Mouse (Mus musculus) lung, embryonic 14.5 days (tissue): ENCODE data around the gene Cfap161. TPM values are rescaled to one million over a fixed set of nuclear protein-coding genes. Genes with fewer than 3 reads are reported as not detected.

ENCODE experiments used
- ATAC-seq: fragments of 200-750 bp; cut with Nextera tagmentation; 2 replicates; pipeline ENCODE4 v1.8.0; 2017; ENCODE audit warnings: mild to moderate bottlenecking, moderate TSS enrichment, moderate library complexity; ENCODE audit not compliant: insufficient read depth
- DNase-seq: peaks from one replicate; pipeline ENCODE4 v3.0.0-alpha.2; 2015
- H3K27ac ChIP-seq: fragments of 300-500 bp; sonication (generic); 2 replicates; pipeline ENCODE4 v1.5.1; 2014; ENCODE audit warnings: low read depth, mild to moderate bottlenecking, moderate library complexity
- H3K27me3 ChIP-seq: fragments of 300-500 bp; sonication (generic); 2 replicates; pipeline ENCODE4 v1.6.1; 2014; ENCODE audit warnings: low read length, control low read depth; ENCODE audit not compliant: insufficient read depth
- H3K36me3 ChIP-seq: fragments of 300-500 bp; sonication (generic); 2 replicates; pipeline ENCODE4 v1.6.1; 2014; ENCODE audit warnings: control low read depth; ENCODE audit not compliant: insufficient read depth
- H3K4me1 ChIP-seq: fragments of 300-500 bp; sonication (generic); 2 replicates; pipeline ENCODE4 v1.6.1; 2014; ENCODE audit warnings: antibody characterized with exemption, control low read depth; ENCODE audit not compliant: insufficient read depth
- H3K4me2 ChIP-seq: fragments of 300-500 bp; sonication (generic); 2 replicates; pipeline ENCODE4 v1.6.1; 2014; ENCODE audit warnings: mild to moderate bottlenecking
- H3K4me3 ChIP-seq: fragments of 300-500 bp; sonication (generic); 2 replicates; pipeline ENCODE4 v1.5.1; 2014; ENCODE audit warnings: low read depth, low read length
- H3K9ac ChIP-seq: fragments of 300-500 bp; sonication (generic); 2 replicates; pipeline ENCODE4 v1.6.1; 2014
- H3K9me3 ChIP-seq: fragments of 300-500 bp; sonication (generic); 2 replicates; pipeline ENCODE4 v1.6.1; 2016; ENCODE audit warnings: low read depth, low read length, control low read depth
- CTCF ChIP-seq: IDR thresholded peaks from 2 replicates; pipeline ENCODE4 v1.5.1; 2016; ENCODE audit warnings: antibody characterized with exemption, low read depth
- WGBS: fragments of 180-500 bp; shearing (Covaris S2); extraction: QIAGEN DNeasy Blood & Tissue Kit; methylation state at CpG from one replicate; pipeline ENCODE4 v1.1.7; 2014; 5-methylcytosine and 5-hydroxymethylcytosine counted together
- polyA plus RNA-seq: library from polyadenylated mRNA; unstranded; fragments of >200 nt; fragmentation: Nextera tagmentation; extraction: Ambion mirVana; gene quantifications from 2 replicates; pipeline ENCODE4 v1.2.1, GENCODE M21; 2014

Gene Cfap161
- polyA plus RNA-seq, 1 experiment from 2014 or later: 0.13 TPM

DNA sequence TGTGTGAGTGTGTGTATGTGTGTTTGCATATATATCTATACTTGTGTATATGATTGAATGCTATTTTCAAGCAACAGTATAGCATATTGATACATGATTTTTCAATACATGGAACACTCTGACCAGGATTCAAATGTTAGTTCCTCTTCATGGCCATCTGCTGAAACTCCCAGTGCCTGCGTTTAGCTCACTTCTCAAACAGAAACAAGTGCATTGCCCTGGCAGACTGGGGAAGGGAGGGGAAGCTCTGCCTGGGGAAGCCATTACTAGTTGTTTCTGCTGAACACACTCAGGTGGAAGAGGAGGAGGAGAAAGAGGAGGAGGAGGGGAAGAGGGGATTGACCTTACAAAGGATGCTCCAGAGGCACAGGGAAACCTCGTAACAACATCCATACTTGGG, 52.7 kb downstream of the Cfap161 start:
- Histone ChIP-seq H3K27me3 (no peaks in the 10 kb centered on the region), H3K27ac (no peak overlapping the region), H3K9ac (no peak overlapping the region), H3K36me3 (no peaks in the 10 kb centered on the region), H3K4me2 (no peak overlapping the region), H3K4me1 (peaks cover 28% of the 10 kb centered on the region), H3K9me3 (no peaks in the 10 kb centered on the region), H3K4me3 (no peak overlapping the region)
- no peak for ATAC-seq
- TF ChIP-seq CTCF: no peak
- no peak for DNase-seq
- 74% methylated on average over 2 of the region's 2 CpGs for WGBS

DNA sequence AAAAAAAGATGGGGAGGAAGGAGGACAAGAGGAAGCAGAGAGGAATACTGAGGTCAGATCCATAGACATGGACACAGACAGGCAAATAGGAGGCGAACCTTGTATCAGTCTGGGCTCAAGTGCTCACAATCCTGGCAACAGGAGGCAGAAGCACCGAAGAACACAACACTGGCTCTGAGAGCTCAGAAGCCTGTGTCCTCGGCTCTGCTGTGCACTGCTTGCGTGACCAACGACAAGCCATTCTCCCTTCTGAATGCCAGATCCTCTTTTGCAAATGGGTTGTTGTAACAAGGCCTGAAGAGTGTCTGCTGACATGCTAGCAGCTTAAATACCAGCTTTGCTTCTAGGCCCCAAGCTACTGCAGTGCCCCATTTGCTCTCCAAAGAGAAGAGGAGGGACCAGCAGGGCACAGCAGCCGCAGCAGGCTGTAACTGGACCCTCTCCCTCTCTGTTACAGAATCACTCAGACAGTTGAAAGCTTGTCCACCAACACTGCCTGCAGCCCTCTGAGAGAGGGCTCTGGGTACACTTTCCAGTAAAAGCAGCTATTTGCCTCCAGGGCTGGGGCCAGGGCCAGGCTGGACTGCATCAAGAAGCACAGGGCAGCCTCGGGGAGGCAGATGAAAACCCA, 54.9 kb downstream of the Cfap161 start:
- Histone ChIP-seq H3K9ac (no peak overlapping the region), H3K4me2 (no peak overlapping the region), H3K4me1 (peaks cover 20% of the 10 kb centered on the region), H3K9me3 (no peaks in the 10 kb centered on the region), H3K27ac (peak overlapping the region; percentile 33; the same call in 1 of the 2 replicates), H3K27me3 (no peaks in the 10 kb centered on the region), H3K4me3 (no peak overlapping the region), H3K36me3 (no peaks in the 10 kb centered on the region)
- TF ChIP-seq CTCF: no peak
- 35% methylated on average over 7 of the region's 7 CpGs for WGBS
- peak; percentile 58 for ATAC-seq
- peak; percentile 64 for DNase-seq

DNA sequence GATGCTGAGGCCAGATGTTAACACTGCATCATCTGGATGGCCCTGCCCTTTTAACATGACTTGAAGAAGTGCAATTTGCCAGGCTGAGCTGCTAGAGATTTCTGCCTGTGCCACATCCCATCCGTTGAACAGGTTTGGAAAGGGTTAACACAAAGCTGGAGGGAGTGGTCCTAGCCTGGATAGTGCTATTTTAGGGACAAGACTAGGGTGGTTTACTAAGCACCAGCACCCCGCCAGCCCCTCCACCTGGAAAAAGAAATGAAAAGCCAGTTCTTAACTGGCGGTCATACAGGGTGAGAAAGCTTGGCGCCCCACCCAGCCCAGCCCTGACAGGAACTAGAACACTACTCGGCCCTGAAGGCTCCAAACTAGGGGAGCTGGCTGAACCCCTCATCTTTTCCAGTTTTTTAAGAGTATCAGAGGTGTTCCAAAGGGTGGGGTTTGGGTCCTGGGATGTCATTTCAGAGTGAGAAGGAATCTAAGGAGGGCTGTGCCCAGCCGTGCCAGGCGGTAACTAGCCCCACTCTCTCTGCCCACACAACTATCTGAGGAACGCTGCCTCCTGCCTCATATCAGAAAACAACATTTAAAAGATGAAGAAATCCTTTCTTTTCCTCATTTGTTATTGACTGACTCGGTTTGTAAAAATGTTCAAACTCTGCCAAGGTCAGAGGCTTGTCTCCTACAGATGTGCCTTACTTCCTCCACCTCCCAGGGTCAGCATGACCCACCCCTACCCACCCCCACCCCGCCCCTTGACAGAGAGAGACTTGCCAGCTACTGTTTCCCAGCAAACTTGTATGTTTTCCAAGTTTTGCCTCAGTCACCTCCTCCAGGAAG, 55.8 kb downstream of the Cfap161 start:
- no peaks in the 10 kb centered on the region for H3K9me3 ChIP-seq
- 44% methylated on average over 10 of the region's 10 CpGs for WGBS
- DNase-seq (peak; percentile 49), ATAC-seq (peak; percentile 22; the same call in 1 of the 2 replicates)
- H3K4me3 ChIP-seq: no peak overlapping the region
- peak overlapping the region; percentile 49; the same call in 1 of the 2 replicates for H3K27ac ChIP-seq
- no peak for TF ChIP-seq CTCF
- no peaks in the 10 kb centered on the region for H3K27me3 ChIP-seq
- no peaks in the 10 kb centered on the region for H3K36me3 ChIP-seq
- H3K4me1 ChIP-seq: peaks cover 16% of the 10 kb centered on the region
- no peak overlapping the region for H3K4me2 ChIP-seq
- no peak overlapping the region for H3K9ac ChIP-seq

DNA sequence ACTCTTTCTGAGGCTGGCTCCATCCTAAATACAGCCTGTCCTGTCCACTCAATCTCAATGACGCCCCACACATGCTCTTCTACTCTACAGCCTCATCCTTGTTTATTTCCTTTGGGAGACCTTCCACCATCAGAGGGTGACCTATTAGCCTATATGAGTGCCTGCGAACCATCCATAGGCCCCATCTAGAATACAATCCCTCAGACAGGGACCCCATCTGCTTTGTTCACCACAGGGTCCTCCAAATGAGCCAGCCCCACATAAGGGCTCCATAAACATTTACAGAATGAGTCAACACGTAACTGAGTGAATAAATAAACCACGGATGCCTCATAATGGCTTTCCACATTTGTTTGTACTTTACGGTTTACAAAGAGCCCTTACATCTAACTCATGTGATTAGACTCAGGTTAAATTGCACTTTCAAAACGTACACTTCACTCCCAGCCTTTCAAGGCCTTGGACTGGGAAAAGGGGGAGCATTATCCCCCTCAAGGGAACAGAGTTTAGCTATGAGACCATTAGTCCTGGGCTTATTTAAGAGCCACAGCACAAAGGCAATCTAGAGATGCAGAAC, 56.7 kb downstream of the Cfap161 start:
- peaks cover 16% of the 10 kb centered on the region for H3K4me1 ChIP-seq

DNA sequence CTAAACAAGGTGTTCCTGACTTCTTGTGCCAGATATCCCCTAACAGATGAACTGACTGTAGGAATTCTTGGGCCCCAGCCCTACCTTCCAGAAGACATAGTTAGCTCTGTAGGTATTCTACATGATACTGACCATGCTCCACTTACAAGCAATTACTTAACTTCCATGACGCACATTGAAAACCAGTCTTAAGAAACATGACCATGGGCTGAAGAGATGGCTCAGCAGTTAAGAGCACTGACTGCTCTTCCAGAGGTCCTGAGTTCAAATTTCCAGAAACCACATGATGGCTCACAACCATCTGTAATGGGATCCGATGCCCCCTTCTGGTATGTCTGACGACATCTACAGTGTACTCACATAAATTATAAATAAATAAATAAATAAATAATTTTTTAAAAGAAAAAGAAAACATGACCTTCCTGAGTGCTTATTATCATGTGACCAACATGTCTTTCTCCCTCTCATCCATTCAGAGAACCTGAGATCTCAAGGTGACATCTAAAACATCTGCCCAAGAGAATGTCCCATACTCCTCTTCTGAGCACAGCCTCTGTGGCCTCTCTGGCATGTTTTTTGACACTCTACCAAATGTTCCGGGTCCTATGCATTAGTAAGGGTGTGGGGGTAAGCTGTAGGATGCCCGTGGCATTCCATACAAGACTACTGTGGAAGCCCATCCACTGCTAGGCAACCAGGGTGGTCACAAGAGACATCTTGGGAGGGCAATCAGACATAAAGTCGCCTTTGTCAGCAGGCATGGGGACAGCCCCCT, 58.2 kb downstream of the Cfap161 start:
- Histone ChIP-seq H3K27ac (no peak overlapping the region), H3K4me1 (peaks cover 16% of the 10 kb centered on the region), H3K36me3 (no peaks in the 10 kb centered on the region), H3K9me3 (no peaks in the 10 kb centered on the region), H3K9ac (no peak overlapping the region), H3K4me3 (no peak overlapping the region), H3K27me3 (no peaks in the 10 kb centered on the region), H3K4me2 (no peak overlapping the region)
- 76% methylated on average over 6 of the region's 6 CpGs for WGBS
- DNase-seq (no peak), ATAC-seq (no peak)
- TF ChIP-seq CTCF: no peak

More for the DNA sequence above, 56.7 kb downstream of the Cfap161 start:
- Histone ChIP-seq H3K36me3 (no peaks in the 10 kb centered on the region), H3K9me3 (no peaks in the 10 kb centered on the region), H3K9ac (no peak overlapping the region), H3K27ac (peak overlapping the region; percentile 49; the same call in 1 of the 2 replicates), H3K4me3 (no peak overlapping the region), H3K27me3 (no peaks in the 10 kb centered on the region), H3K4me2 (no peak overlapping the region)
- DNase-seq: no peak
- ATAC-seq: peak; percentile 38
- no peak for TF ChIP-seq CTCF
- WGBS: 32% methylated on average over 6 of the region's 6 CpGs

DNA sequence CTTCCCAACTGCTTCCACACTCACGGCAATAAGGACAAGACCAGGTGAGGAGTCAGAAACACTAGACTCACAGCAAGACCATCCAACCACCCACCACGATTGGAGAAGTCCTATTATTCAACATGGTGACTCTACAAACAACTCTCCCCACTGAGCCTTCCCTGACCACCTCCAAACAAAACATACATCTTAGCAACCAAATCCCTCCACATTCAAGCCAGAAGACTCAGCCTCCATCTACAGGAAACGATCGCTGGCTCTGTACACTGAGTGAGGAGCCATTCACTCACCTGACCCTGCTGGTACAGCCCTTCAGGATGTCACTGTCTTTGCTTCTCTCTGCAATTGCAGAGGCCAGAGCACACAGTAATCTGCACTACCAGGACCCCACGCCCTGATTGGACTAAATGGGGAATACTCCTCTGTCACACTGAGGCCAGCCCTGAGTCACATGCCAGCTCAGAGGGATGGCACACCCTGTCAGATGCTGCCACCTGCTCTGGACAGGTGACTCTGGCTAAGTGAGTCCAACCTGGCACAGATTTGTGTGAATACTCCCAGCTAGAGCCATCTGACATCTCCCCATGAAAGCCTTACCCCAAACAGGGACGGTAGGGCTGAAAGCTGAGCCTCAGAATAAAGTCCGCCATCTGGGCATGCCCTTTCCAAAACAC, 59.4 kb downstream of the Cfap161 start:
- no peak overlapping the region for H3K4me3 ChIP-seq
- H3K4me2 ChIP-seq: no peak overlapping the region
- no peak overlapping the region for H3K27ac ChIP-seq
- TF ChIP-seq CTCF: no peak
- no peak overlapping the region for H3K9ac ChIP-seq
- no peaks in the 10 kb centered on the region for H3K27me3 ChIP-seq
- H3K9me3 ChIP-seq: no peaks in the 10 kb centered on the region
- 86% methylated on average over 7 of the region's 7 CpGs for WGBS
- no peak for ATAC-seq
- H3K4me1 ChIP-seq: peaks cover 19% of the 10 kb centered on the region
- no peaks in the 10 kb centered on the region for H3K36me3 ChIP-seq
- DNase-seq: no peak
